Mouse (Mus musculus) hindbrain, embryonic 11.5 days (tissue): Measurements from ENCODE around the gene Spns3. TPM values are rescaled to one million over a fixed set of nuclear protein-coding genes. Genes with fewer than 3 reads are reported as not detected.

Source experiments
- ATAC-seq: fragments of 200-750 bp; cut with Nextera tagmentation; 2 replicates; pipeline ENCODE4 v1.8.0; 2017; ENCODE audit warnings: mild to moderate bottlenecking, moderate TSS enrichment, moderate library complexity; ENCODE audit not compliant: low FRiP score
- DNase-seq: peaks from one replicate; pipeline ENCODE4 v3.0.0-alpha.2; 2015; ENCODE audit warnings: low spot score
- H3K27ac ChIP-seq: fragments of 300-500 bp; sonication (generic); 2 replicates; pipeline ENCODE4 v1.5.1; 2014; ENCODE audit warnings: mild to moderate bottlenecking, low read depth, low read length
- H3K27me3 ChIP-seq: fragments of 300-500 bp; sonication (generic); 2 replicates; pipeline ENCODE4 v1.6.1; 2014; ENCODE audit warnings: mild to moderate bottlenecking, low read length, moderate library complexity, mixed read lengths; ENCODE audit not compliant: control insufficient read depth, insufficient read depth
- H3K36me3 ChIP-seq: fragments of 300-500 bp; sonication (generic); 2 replicates; pipeline ENCODE4 v1.6.1; 2014; ENCODE audit warnings: mild to moderate bottlenecking, low read length, moderate library complexity, mixed read lengths; ENCODE audit not compliant: control insufficient read depth, insufficient read depth
- H3K4me1 ChIP-seq: fragments of 300-500 bp; sonication (generic); replicated peaks from 2 replicates; pipeline ENCODE4 v1.6.1; 2014; ENCODE audit warnings: low read length, mixed read lengths; ENCODE audit not compliant: control insufficient read depth, insufficient read depth
- H3K4me2 ChIP-seq: fragments of 300-500 bp; sonication (generic); replicated peaks from 2 replicates; pipeline ENCODE4 v1.6.1; 2014; ENCODE audit warnings: mild to moderate bottlenecking, low read depth, low read length
- H3K4me3 ChIP-seq: fragments of 300-500 bp; sonication (generic); 2 replicates; pipeline ENCODE4 v1.5.1; 2014; ENCODE audit warnings: low read depth, low read length
- H3K9ac ChIP-seq: fragments of 300-500 bp; sonication (generic); 2 replicates; pipeline ENCODE4 v1.6.1; 2014; ENCODE audit warnings: low read depth, low read length
- H3K9me3 ChIP-seq: fragments of 300-500 bp; sonication (generic); 2 replicates; pipeline ENCODE4 v1.6.1; 2016; ENCODE audit warnings: low read length; ENCODE audit not compliant: control insufficient read depth
- WGBS: fragments of 180-500 bp; shearing (Covaris S2); extraction: QIAGEN DNeasy Blood & Tissue Kit; methylation state at CpG from one replicate; pipeline ENCODE4 v1.1.7; 2014; 5-methylcytosine and 5-hydroxymethylcytosine counted together
- polyA plus RNA-seq: library from polyadenylated mRNA; unstranded; fragments of >200 nt; fragmentation: Nextera tagmentation; extraction: Ambion mirVana; gene quantifications from 2 replicates; pipeline ENCODE4 v1.2.1, GENCODE M21; 2014

Spns3 gene
- not detected in 2 replicates for polyA plus RNA-seq

DNA sequence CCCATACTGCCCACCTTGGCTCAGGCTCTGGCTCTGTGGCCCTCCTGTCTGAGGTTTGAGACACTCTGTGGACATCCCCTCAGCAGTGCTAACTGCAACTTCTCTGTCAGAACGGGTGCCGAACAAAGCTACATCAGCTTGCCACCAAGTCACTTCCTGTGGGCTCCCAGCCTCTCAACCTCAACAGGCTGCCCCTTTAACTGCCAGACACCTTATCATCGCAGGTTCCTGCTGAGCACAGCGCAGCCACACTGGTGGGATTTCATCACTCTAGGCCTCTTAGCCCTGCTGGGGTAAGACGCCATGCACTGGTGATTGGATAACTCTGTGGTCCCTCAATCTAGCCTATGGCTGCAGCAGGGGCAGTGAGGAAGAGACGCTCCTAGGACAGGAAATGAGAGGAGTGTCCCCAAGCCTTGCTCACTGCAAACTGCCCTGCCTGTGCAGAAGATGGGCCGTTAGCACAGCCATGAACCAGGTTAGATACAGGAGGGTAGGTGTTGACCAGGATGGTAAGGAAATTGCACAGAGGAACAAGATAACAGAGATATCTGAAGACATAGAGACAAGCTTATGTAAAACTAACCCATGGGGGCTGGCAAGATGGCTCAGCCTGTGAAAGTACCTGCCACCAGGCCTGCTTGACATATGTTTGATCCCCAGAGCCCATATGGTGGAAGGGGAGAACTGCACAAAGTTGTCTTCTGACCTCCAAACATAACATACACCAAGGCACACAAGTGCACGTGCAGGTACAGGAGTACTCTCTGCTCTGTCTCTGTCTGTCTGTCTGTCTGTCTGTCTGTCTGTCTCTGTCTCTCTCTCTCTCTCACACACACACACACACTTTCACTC is at the start of gene Spns3:
TSS of gene Spns3 (minus strand) at position 373 of the 855 bp plus-strand sequence.
- no peak within 1 kb of the TSS for H3K4me3 ChIP-seq
- no peak within 1 kb of the TSS for H3K27ac ChIP-seq
- no peak within 1 kb of the TSS for H3K9ac ChIP-seq
- no peaks in the 10 kb centered on the region for H3K9me3 ChIP-seq
- 65% methylated on average over 8 of the region's 8 CpGs for WGBS
- DNase-seq: no peak
- ATAC-seq: no peak
- H3K27me3 ChIP-seq: no peaks in the 10 kb centered on the region
- H3K4me1 ChIP-seq: no peaks in the 10 kb centered on the region
- H3K36me3 ChIP-seq: no peaks in the 10 kb centered on the region
- no peak within 1 kb of the TSS for H3K4me2 ChIP-seq

- no peak for DNase-seq
- Histone ChIP-seq H3K4me3 (no peak overlapping the region), H3K4me1 (no peaks in the 10 kb centered on the region), H3K9me3 (no peaks in the 10 kb centered on the region), H3K9ac (no peak overlapping the region), H3K27ac (no peak overlapping the region), H3K4me2 (no peak overlapping the region), H3K36me3 (no peaks in the 10 kb centered on the region), H3K27me3 (no peaks in the 10 kb centered on the region)
- no peak for ATAC-seq
- 92% methylated on average over 4 of the region's 4 CpGs for WGBS
Measured at GRCm38 (mm10) chr11:72597780-72598179, 47.5 kb upstream of the Spns3 start.

GRCm38 (mm10) chr11:72595010-72595737 is 44.9 kb upstream of the Spns3 start:
- Histone ChIP-seq H3K9ac (no peak overlapping the region), H3K27ac (no peak overlapping the region), H3K4me1 (no peaks in the 10 kb centered on the region), H3K4me3 (no peak overlapping the region), H3K9me3 (no peaks in the 10 kb centered on the region), H3K4me2 (no peak overlapping the region), H3K36me3 (no peaks in the 10 kb centered on the region), H3K27me3 (no peaks in the 10 kb centered on the region)
- WGBS: 75% methylated on average over 2 of the region's 2 CpGs
- no peak for ATAC-seq
- DNase-seq: no peak

GRCm38 (mm10) chr11:72587537-72588233 is 37.4 kb upstream of the Spns3 start:
- Histone ChIP-seq H3K4me2 (no peak overlapping the region), H3K4me1 (no peaks in the 10 kb centered on the region), H3K36me3 (no peaks in the 10 kb centered on the region), H3K9ac (no peak overlapping the region), H3K27me3 (no peaks in the 10 kb centered on the region), H3K27ac (no peak overlapping the region), H3K9me3 (no peaks in the 10 kb centered on the region), H3K4me3 (no peak overlapping the region)
- DNase-seq: no peak
- WGBS: 76% methylated on average over 7 of the region's 7 CpGs
- ATAC-seq: no peak

GRCm38 (mm10) chr11:72586570-72586969 is 36.3 kb upstream of the Spns3 start:
- Histone ChIP-seq H3K9me3 (no peaks in the 10 kb centered on the region), H3K4me3 (no peak overlapping the region), H3K4me2 (no peak overlapping the region), H3K4me1 (no peaks in the 10 kb centered on the region), H3K36me3 (no peaks in the 10 kb centered on the region), H3K27ac (no peak overlapping the region), H3K9ac (no peak overlapping the region), H3K27me3 (no peaks in the 10 kb centered on the region)
- no peak for ATAC-seq
- 84% methylated on average over 3 of the region's 3 CpGs for WGBS
- no peak for DNase-seq

GRCm38 (mm10) chr11:72583092-72583491 is 32.8 kb upstream of the Spns3 start:
- WGBS: 72% methylated on average over 2 of the region's 2 CpGs
- ATAC-seq (no peak), DNase-seq (no peak)
- Histone ChIP-seq H3K9me3 (no peaks in the 10 kb centered on the region), H3K9ac (no peak overlapping the region), H3K4me3 (no peak overlapping the region), H3K36me3 (no peaks in the 10 kb centered on the region), H3K27ac (no peak overlapping the region), H3K4me2 (no peak overlapping the region), H3K27me3 (no peaks in the 10 kb centered on the region), H3K4me1 (no peaks in the 10 kb centered on the region)

GRCm38 (mm10) chr11:72582448-72582705 is 32.1 kb upstream of the Spns3 start:
- no peaks in the 10 kb centered on the region for H3K27me3 ChIP-seq
- H3K4me1 ChIP-seq: no peaks in the 10 kb centered on the region
- H3K27ac ChIP-seq: no peak overlapping the region
- no peak overlapping the region for H3K9ac ChIP-seq
- H3K4me3 ChIP-seq: no peak overlapping the region
- H3K4me2 ChIP-seq: no peak overlapping the region
- no peak for ATAC-seq
- WGBS: 73% methylated on average over 3 of the region's 3 CpGs
- no peaks in the 10 kb centered on the region for H3K9me3 ChIP-seq
- no peak for DNase-seq
- no peaks in the 10 kb centered on the region for H3K36me3 ChIP-seq

DNA sequence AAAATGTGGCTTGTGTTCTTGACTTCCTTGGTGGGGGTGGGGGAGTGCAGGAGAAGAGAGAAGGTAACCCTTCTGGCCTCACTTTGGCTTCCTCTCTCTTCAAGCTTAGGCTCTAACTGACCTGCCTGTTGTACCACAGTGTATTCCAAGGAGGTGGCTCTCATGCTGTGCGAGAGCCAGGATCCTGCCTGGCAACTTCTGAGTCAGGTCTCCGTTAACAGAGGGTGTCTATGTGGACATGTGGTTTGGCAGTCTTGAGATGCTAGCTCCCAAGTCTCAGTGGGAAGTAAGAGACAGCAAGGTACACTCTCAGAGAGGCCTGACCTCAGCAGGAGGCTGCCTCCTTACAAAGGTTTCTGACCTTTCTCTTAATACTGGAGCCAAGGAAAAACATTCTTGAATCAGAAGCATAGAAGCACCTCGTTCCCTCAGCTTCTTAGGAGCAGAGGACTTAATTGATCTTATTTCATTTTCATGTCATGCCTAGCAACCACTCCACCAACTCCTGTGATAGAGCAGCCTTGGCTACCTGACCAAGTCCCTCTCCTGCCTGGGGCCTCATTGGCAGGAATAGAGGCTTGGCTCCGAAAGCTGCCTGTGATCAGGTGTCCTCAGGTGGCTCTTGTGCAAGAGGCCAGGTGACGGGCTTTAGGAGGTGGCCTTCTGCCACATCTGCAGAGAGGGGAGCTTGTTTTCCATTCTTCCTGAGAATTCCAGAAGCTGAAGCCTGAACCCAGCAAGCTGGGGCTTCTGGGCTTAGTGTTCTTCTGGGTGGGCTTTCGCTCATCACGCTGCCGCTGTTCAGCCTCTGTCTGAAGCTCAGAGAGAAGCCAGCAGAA is 31.5 kb upstream of the Spns3 start:
- Histone ChIP-seq H3K4me3 (no peak overlapping the region), H3K36me3 (no peaks in the 10 kb centered on the region), H3K4me1 (no peaks in the 10 kb centered on the region), H3K27ac (no peak overlapping the region), H3K27me3 (no peaks in the 10 kb centered on the region), H3K4me2 (no peak overlapping the region), H3K9me3 (no peaks in the 10 kb centered on the region), H3K9ac (no peak overlapping the region)
- WGBS: 75% methylated on average over 8 of the region's 8 CpGs
- ATAC-seq (no peak), DNase-seq (no peak)
